Mouse (Mus musculus) liver, embryonic 14.5 days (tissue): Measurements from ENCODE around the gene Topbp1. TPM values are rescaled to one million over a fixed set of nuclear protein-coding genes. Genes with fewer than 3 reads are reported as not detected.

ENCODE experiments used
- ATAC-seq: fragments of 200-750 bp; cut with Nextera tagmentation; 2 replicates; pipeline ENCODE4 v1.8.0; 2017; ENCODE audit warnings: moderate number of reproducible peaks, mild to moderate bottlenecking, moderate library complexity; ENCODE audit not compliant: insufficient read depth
- DNase-seq, 3 experiments: peaks; one replicate each; pipeline ENCODE4 v3.0.0-alpha.2; 2012 to 2013; ENCODE audit warnings: low read depth in 3 of 3, low spot score in 3 of 3
- H3K27ac ChIP-seq: fragments of 300-500 bp; sonication (generic); 2 replicates; pipeline ENCODE4 v1.5.1; 2014; ENCODE audit warnings: moderate library complexity, mild to moderate bottlenecking, control low read depth, inconsistent platforms
- H3K27me3 ChIP-seq: fragments of 300-500 bp; sonication (generic); 2 replicates; pipeline ENCODE4 v1.6.1; 2014; ENCODE audit warnings: mild to moderate bottlenecking, low read length, moderate library complexity; ENCODE audit not compliant: control insufficient read depth, insufficient read depth
- H3K36me3 ChIP-seq: fragments of 300-500 bp; sonication (generic); replicated peaks from 2 replicates; pipeline ENCODE4 v1.6.1; 2014; ENCODE audit warnings: low read depth; ENCODE audit not compliant: control insufficient read depth, insufficient read depth
- H3K4me1 ChIP-seq, 2 experiments: fragments of 200-500 bp in 1 of 2; fragments of 300-500 bp in 1 of 2; sonication (generic) in 1 of 2; replicated peaks; 2 replicates each; pipeline ENCODE4 v1.6.1; 2012 to 2014; ENCODE audit warnings: antibody characterized with exemption in 1 of 2, inconsistent platforms in 1 of 2, low read length in 1 of 2; ENCODE audit not compliant: control insufficient read depth in 2 of 2, insufficient read depth in 2 of 2
- H3K4me2 ChIP-seq: fragments of 300-500 bp; sonication (generic); 2 replicates; pipeline ENCODE4 v1.6.1; 2014; ENCODE audit warnings: low read depth, mild to moderate bottlenecking, control low read depth, moderate library complexity
- H3K4me3 ChIP-seq, 2 experiments: fragments of 200-500 bp in 1 of 2; fragments of 300-500 bp in 1 of 2; sonication (generic) in 1 of 2; 2 replicates each; pipeline ENCODE4 v1.5.1; 2012 to 2014; ENCODE audit warnings: low read depth in 2 of 2, low read length in 2 of 2, mild to moderate bottlenecking in 2 of 2, control low read depth in 1 of 2, inconsistent platforms in 1 of 2, moderate library complexity in 1 of 2; ENCODE audit not compliant: insufficient read depth in 1 of 2
- H3K9ac ChIP-seq: fragments of 300-500 bp; sonication (generic); replicated peaks from 2 replicates; pipeline ENCODE4 v1.6.1; 2014; ENCODE audit warnings: mild to moderate bottlenecking, control low read depth, moderate library complexity
- H3K9me3 ChIP-seq: fragments of 300-500 bp; sonication (generic); 2 replicates; pipeline ENCODE4 v1.6.1; 2016; ENCODE audit warnings: low read length, mixed read lengths; ENCODE audit not compliant: control insufficient read depth
- CTCF ChIP-seq: IDR thresholded peaks from 2 replicates; pipeline ENCODE4 v1.5.1; 2016; ENCODE audit warnings: antibody characterized with exemption, low read depth, control low read depth
- EP300 ChIP-seq: IDR thresholded peaks from 2 replicates; pipeline ENCODE4 v1.6.1; 2016; ENCODE audit warnings: antibody characterized with exemption, low read depth
- WGBS: fragments of 180-500 bp; shearing (Covaris S2); extraction: QIAGEN DNeasy Blood & Tissue Kit; methylation state at CpG from one replicate; pipeline ENCODE4 v1.1.7; 2014; ENCODE audit not compliant: insufficient replicate concordance; 5-methylcytosine and 5-hydroxymethylcytosine counted together
- polyA plus RNA-seq, 2 experiments: library from polyadenylated mRNA; depleted of rRNA in 1 of 2; stranded (reverse) in 1 of 2; unstranded in 1 of 2; fragments of >200 nt; fragmentation: Nextera tagmentation in 1 of 2; extraction: Ambion mirVana in 1 of 2; gene quantifications; 2 replicates each; pipeline versions ENCODE4 v1.2.1 to v1.2.3; 2012 to 2014

The Topbp1 gene
- polyA plus RNA-seq, 2 experiments: 36.4 to 43.3 TPM

- Histone ChIP-seq H3K4me2 (no peak overlapping the region), H3K36me3 (no peaks in the 10 kb centered on the region), H3K27ac (no peak overlapping the region), H3K27me3 (no peaks in the 10 kb centered on the region), H3K9me3 (no peaks in the 10 kb centered on the region), H3K4me3 (no peak overlapping the region), H3K9ac (no peak overlapping the region), H3K4me1 (no peaks in the 10 kb centered on the region)
- ATAC-seq (no peak), DNase-seq (no peak)
- 62% methylated on average over 7 of the region's 7 CpGs for WGBS
- TF ChIP-seq EP300: no peak
- TF ChIP-seq CTCF: no peak
Observed at GRCm38 (mm10) chr9:103376346-103377320, 71.6 kb downstream of the Topbp1 start.

- Histone ChIP-seq H3K27me3 (no peaks in the 10 kb centered on the region), H3K4me1 (no peaks in the 10 kb centered on the region), H3K27ac (no peak overlapping the region), H3K9me3 (no peaks in the 10 kb centered on the region), H3K4me3 (no peak overlapping the region), H3K9ac (no peak overlapping the region), H3K36me3 (no peaks in the 10 kb centered on the region), H3K4me2 (no peak overlapping the region)
- ATAC-seq: no peak
- DNase-seq: no peak
- TF ChIP-seq CTCF: no peak
- WGBS: 73% methylated on average over 10 of the region's 10 CpGs
Observed at GRCm38 (mm10) chr9:103378686-103379085, 73.7 kb downstream of the Topbp1 start.

GRCm38 (mm10) chr9:103379199-103379598 lies 74.2 kb downstream of the Topbp1 start:
- DNase-seq (no peak), ATAC-seq (no peak)
- 70% methylated on average over 9 of the region's 9 CpGs for WGBS

GRCm38 (mm10) chr9:103380566-103380965 lies 75.6 kb downstream of the Topbp1 start:
- TF ChIP-seq CTCF: no peak
- TF ChIP-seq EP300: no peak
- no peak for ATAC-seq
- WGBS: 64% methylated on average over 4 of the region's 4 CpGs

More at GRCm38 (mm10) chr9:103379199-103379598, 74.2 kb downstream of the Topbp1 start:
- no peak for TF ChIP-seq EP300
- Histone ChIP-seq H3K4me1 (no peaks in the 10 kb centered on the region), H3K9me3 (no peaks in the 10 kb centered on the region), H3K4me2 (no peak overlapping the region), H3K36me3 (no peaks in the 10 kb centered on the region), H3K9ac (no peak overlapping the region), H3K27me3 (no peaks in the 10 kb centered on the region), H3K4me3 (no peak overlapping the region), H3K27ac (no peak overlapping the region)

GRCm38 (mm10) chr9:103382989-103383388 lies 78.0 kb downstream of the Topbp1 start:
- TF ChIP-seq EP300: no peak
- no peak for TF ChIP-seq CTCF
- WGBS: 25% methylated on average over 6 of the region's 6 CpGs
- H3K4me3 ChIP-seq: no peak overlapping the region
- H3K9ac ChIP-seq: no peak overlapping the region
- no peaks in the 10 kb centered on the region for H3K4me1 ChIP-seq
- H3K36me3 ChIP-seq: no peaks in the 10 kb centered on the region
- H3K9me3 ChIP-seq: no peaks in the 10 kb centered on the region
- ATAC-seq: no peak
- H3K27ac ChIP-seq: no peak overlapping the region
- no peak overlapping the region for H3K4me2 ChIP-seq
- no peak for DNase-seq
- no peaks in the 10 kb centered on the region for H3K27me3 ChIP-seq

More at GRCm38 (mm10) chr9:103380566-103380965, 75.6 kb downstream of the Topbp1 start:
- Histone ChIP-seq H3K9ac (no peak overlapping the region), H3K27ac (no peak overlapping the region), H3K4me3 (no peak overlapping the region), H3K4me2 (no peak overlapping the region), H3K9me3 (no peaks in the 10 kb centered on the region), H3K4me1 (no peaks in the 10 kb centered on the region), H3K36me3 (no peaks in the 10 kb centered on the region), H3K27me3 (no peaks in the 10 kb centered on the region)
- DNase-seq: no peak
